Mouse (Mus musculus) olfactory bulb, adult 2 months (tissue): Measurements from ENCODE around the gene Apon.

Experiments used
- CTCF ChIP-seq: fragments of 200-500 bp; IDR thresholded peaks from 2 replicates; pipeline ENCODE4 v1.5.1; 2012; ENCODE audit warnings: low read depth, mild to moderate bottlenecking, low read length, moderate library complexity; ENCODE audit not compliant: insufficient read depth
- POLR2A ChIP-seq: fragments of 200-500 bp; IDR thresholded peaks from 2 replicates; pipeline ENCODE4 v1.6.1; 2012; ENCODE audit warnings: mild to moderate bottlenecking, low read depth, low read length, moderate library complexity; ENCODE audit not compliant: insufficient read depth

- TF ChIP-seq POLR2A (no peak), CTCF (no peak)
Observed at GRCm38 (mm10) chr10:128253677-128254255, at the start of gene Apon.
